Mouse (Mus musculus) embryonic fibroblast, embryonic 13.5 days (primary cell): ENCODE measurements around the gene Tank. TPM values are rescaled to one million over a fixed set of nuclear protein-coding genes. Genes with fewer than 3 reads are reported as not detected.

Experiments
- H3K27ac ChIP-seq: 2 replicates; pipeline ENCODE4 v1.5.1; 2012; ENCODE audit warnings: low read length, control low read depth, inconsistent platforms; ENCODE audit not compliant: insufficient read depth
- H3K4me1 ChIP-seq: 2 replicates; pipeline ENCODE4 v1.6.1; 2011; ENCODE audit warnings: low read length; ENCODE audit not compliant: control insufficient read depth, insufficient read depth
- H3K4me3 ChIP-seq: 2 replicates; pipeline ENCODE4 v1.5.1; 2011; ENCODE audit warnings: mild to moderate bottlenecking, control low read depth, low read length; ENCODE audit not compliant: insufficient read depth
- CTCF ChIP-seq: IDR thresholded peaks from 2 replicates; pipeline ENCODE4 v1.5.1; 2011; ENCODE audit warnings: mild to moderate bottlenecking, control low read depth, low read length, moderate library complexity, borderline replicate concordance; ENCODE audit not compliant: insufficient read depth
- POLR2A ChIP-seq: IDR thresholded peaks from 2 replicates; pipeline ENCODE4 v1.6.1; 2011; ENCODE audit warnings: low read depth, mild to moderate bottlenecking, control low read depth, low read length, moderate library complexity
- polyA plus RNA-seq: library from polyadenylated mRNA; stranded (reverse); fragments of >200 nt; gene quantifications from 2 replicates; pipeline ENCODE4 v1.2.4, GENCODE M21; 2011; ENCODE audit warnings: low read depth; ENCODE audit not compliant: missing spikeins, insufficient read length

Gene Tank
- polyA plus RNA-seq, 1 experiment, result 54.7 TPM

GRCm38 (mm10) chr2:61593030-61593811 is 14.8 kb downstream of the Tank start:
- Histone ChIP-seq H3K4me1 (peaks cover 9% of the 10 kb centered on the region; the same call in 1 of the 2 replicates), H3K4me3 (peak overlapping the region; percentile 70), H3K27ac (peak overlapping the region; percentile 70)
- peak; percentile 97 for TF ChIP-seq POLR2A
- TF ChIP-seq CTCF, result no peak

GRCm38 (mm10) chr2:61593871-61594304 is 15.5 kb downstream of the Tank start:
- Histone ChIP-seq H3K27ac (peak overlapping the region; percentile 70), H3K4me3 (peak overlapping the region; percentile 70), H3K4me1 (peaks cover 9% of the 10 kb centered on the region; the same call in 1 of the 2 replicates)
- TF ChIP-seq CTCF (no peak), POLR2A (no peak)

GRCm38 (mm10) chr2:61599730-61600129 is 21.3 kb downstream of the Tank start:
- Histone ChIP-seq H3K4me1 (peaks cover 3% of the 10 kb centered on the region; the same call in 1 of the 2 replicates), H3K27ac (no peak overlapping the region), H3K4me3 (no peak overlapping the region)
- TF ChIP-seq CTCF, result no peak
- no peak for TF ChIP-seq POLR2A

GRCm38 (mm10) chr2:61603461-61603860 is 25.1 kb downstream of the Tank start:
- Histone ChIP-seq H3K27ac (no peak overlapping the region), H3K4me1 (no peaks in the 10 kb centered on the region), H3K4me3 (no peak overlapping the region)
- TF ChIP-seq POLR2A (no peak), CTCF (no peak)

GRCm38 (mm10) chr2:61606942-61607341 is 28.6 kb downstream of the Tank start:
- TF ChIP-seq CTCF (no peak), POLR2A (no peak)
- Histone ChIP-seq H3K27ac (no peak overlapping the region), H3K4me1 (no peaks in the 10 kb centered on the region), H3K4me3 (no peak overlapping the region)

GRCm38 (mm10) chr2:61623996-61624395 is 45.6 kb downstream of the Tank start:
- TF ChIP-seq CTCF, result no peak
- TF ChIP-seq POLR2A, result no peak
- no peaks in the 10 kb centered on the region for H3K4me1 ChIP-seq
- H3K27ac ChIP-seq, result no peak overlapping the region
- no peak overlapping the region for H3K4me3 ChIP-seq

- TF ChIP-seq POLR2A (no peak), CTCF (no peak)
- no peaks in the 10 kb centered on the region for H3K4me1 ChIP-seq
- no peak overlapping the region for H3K4me3 ChIP-seq
- no peak overlapping the region for H3K27ac ChIP-seq
Observed at GRCm38 (mm10) chr2:61630864-61631555, 52.6 kb downstream of the Tank start.

GRCm38 (mm10) chr2:61635099-61635498 is 56.7 kb downstream of the Tank start:
- TF ChIP-seq CTCF, result no peak
- no peak for TF ChIP-seq POLR2A
- H3K4me3 ChIP-seq, result no peak overlapping the region
- no peak overlapping the region for H3K27ac ChIP-seq
- H3K4me1 ChIP-seq, result no peaks in the 10 kb centered on the region

- no peak for TF ChIP-seq POLR2A
- TF ChIP-seq CTCF, result no peak
- Histone ChIP-seq H3K4me3 (no peak overlapping the region), H3K27ac (no peak overlapping the region), H3K4me1 (no peaks in the 10 kb centered on the region)
Observed at GRCm38 (mm10) chr2:61638182-61638581, 59.8 kb downstream of the Tank start.
